Mouse (Mus musculus) heart, embryonic 12.5 days (tissue): ENCODE results near the gene Mlx. TPM values are rescaled to one million over a fixed set of nuclear protein-coding genes. Genes with fewer than 3 reads are reported as not detected.

Source experiments
- ATAC-seq: fragments of 200-750 bp; cut with Nextera tagmentation; 2 replicates; pipeline ENCODE4 v1.8.0; 2017; ENCODE audit warnings: moderate TSS enrichment, moderate library complexity; ENCODE audit not compliant: insufficient number of reproducible peaks, low FRiP score
- H3K27ac ChIP-seq: fragments of 300-500 bp; sonication (generic); 2 replicates; pipeline ENCODE4 v1.5.1; 2016; ENCODE audit warnings: mild to moderate bottlenecking, moderate library complexity; ENCODE audit not compliant: poor library complexity, severe bottlenecking
- H3K27me3 ChIP-seq: fragments of 300-500 bp; sonication (generic); replicated peaks from 2 replicates; pipeline ENCODE4 v1.6.1; 2016; ENCODE audit warnings: mild to moderate bottlenecking, moderate library complexity
- H3K36me3 ChIP-seq: fragments of 300-500 bp; sonication (generic); 2 replicates; pipeline ENCODE4 v1.6.1; 2016; ENCODE audit warnings: mild to moderate bottlenecking, moderate library complexity
- H3K4me1 ChIP-seq: fragments of 300-500 bp; sonication (generic); replicated peaks from 2 replicates; pipeline ENCODE4 v1.6.1; 2016; ENCODE audit warnings: mild to moderate bottlenecking
- H3K4me2 ChIP-seq: fragments of 300-500 bp; sonication (generic); 2 replicates; pipeline ENCODE4 v1.6.1; 2016; ENCODE audit warnings: mild to moderate bottlenecking, moderate library complexity
- H3K4me3 ChIP-seq: fragments of 300-500 bp; sonication (generic); 2 replicates; pipeline ENCODE4 v1.5.1; 2016; ENCODE audit warnings: mild to moderate bottlenecking
- H3K9ac ChIP-seq: fragments of 300-500 bp; sonication (generic); 2 replicates; pipeline ENCODE4 v1.6.1; 2016; ENCODE audit warnings: mild to moderate bottlenecking, moderate library complexity
- H3K9me3 ChIP-seq: fragments of 300-500 bp; sonication (generic); replicated peaks from 2 replicates; pipeline ENCODE4 v1.6.1; 2016; ENCODE audit warnings: mild to moderate bottlenecking, moderate library complexity
- WGBS: fragments of 180-500 bp; shearing (Covaris S2); methylation state at CpG from one replicate; pipeline ENCODE4 v1.1.7; 2016; 5-methylcytosine and 5-hydroxymethylcytosine counted together
- polyA plus RNA-seq: library from polyadenylated mRNA; unstranded; fragments of >200 nt; fragmentation: Nextera tagmentation; extraction: Ambion mirVana; gene quantifications from 2 replicates; pipeline ENCODE4 v1.2.1, GENCODE M21; 2016

The Mlx gene
- polyA plus RNA-seq, 1 experiment from 2014 or later: 36.2 TPM

DNA sequence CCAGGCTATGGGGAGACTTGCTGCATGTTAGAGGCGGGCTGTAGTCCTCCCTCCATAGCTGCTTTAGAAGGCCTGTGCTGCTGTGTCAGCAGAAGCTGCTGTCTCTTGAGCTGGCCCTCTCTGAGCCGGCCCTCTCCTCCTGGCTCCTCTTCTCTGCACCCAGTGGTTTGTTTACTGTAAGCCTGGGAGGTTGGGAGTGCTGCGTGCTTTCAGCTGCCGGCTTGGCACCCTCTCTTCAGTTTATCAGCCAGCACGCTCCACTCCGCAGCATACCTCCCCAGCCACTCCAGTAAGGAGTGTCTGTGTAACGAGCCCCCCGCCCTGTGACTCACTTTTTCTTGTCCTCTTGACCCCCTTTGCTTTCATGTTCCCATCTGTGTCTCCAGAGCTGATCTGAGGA lies 30.2 kb upstream of the Mlx start:
- H3K4me1 ChIP-seq: peaks cover 67% of the 10 kb centered on the region
- peak; percentile 30 for ATAC-seq
- H3K9me3 ChIP-seq: peaks cover 4% of the 10 kb centered on the region
- H3K36me3 ChIP-seq: peaks cover 48% of the 10 kb centered on the region
- H3K4me2 ChIP-seq: peak overlapping the region; percentile 11; the same call in 1 of the 2 replicates
- peak overlapping the region; percentile 41 for H3K9ac ChIP-seq
- no peak overlapping the region for H3K4me3 ChIP-seq
- 18% methylated on average over 8 of the region's 8 CpGs for WGBS
- no peaks in the 10 kb centered on the region for H3K27me3 ChIP-seq
- H3K27ac ChIP-seq: peak overlapping the region; percentile 99

DNA sequence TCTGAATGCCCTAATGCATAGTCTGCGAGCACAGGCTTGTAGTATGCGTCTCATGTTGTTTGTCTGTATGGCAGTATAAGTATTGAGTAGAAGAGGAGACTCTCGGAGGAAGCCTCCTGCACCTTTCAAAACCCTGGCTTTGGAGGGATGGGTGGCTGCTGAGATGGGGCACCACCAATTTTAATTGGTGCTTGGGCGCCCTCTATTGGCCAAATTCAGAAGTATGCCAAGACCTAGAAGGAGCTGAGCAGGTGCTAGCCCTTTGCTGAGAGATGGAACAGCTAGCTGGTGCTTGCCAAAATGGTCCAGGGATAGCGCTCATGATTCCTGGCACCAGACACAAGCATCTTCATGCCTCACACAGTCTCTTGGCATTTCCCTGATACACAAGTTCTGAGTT lies 29.2 kb upstream of the Mlx start:
- H3K9ac ChIP-seq: 0 out of 2 replicates have a peak overlapping the region, but pooled peaks have one; percentile 3
- peaks cover 77% of the 10 kb centered on the region for H3K4me1 ChIP-seq
- peaks cover 46% of the 10 kb centered on the region for H3K36me3 ChIP-seq

DNA sequence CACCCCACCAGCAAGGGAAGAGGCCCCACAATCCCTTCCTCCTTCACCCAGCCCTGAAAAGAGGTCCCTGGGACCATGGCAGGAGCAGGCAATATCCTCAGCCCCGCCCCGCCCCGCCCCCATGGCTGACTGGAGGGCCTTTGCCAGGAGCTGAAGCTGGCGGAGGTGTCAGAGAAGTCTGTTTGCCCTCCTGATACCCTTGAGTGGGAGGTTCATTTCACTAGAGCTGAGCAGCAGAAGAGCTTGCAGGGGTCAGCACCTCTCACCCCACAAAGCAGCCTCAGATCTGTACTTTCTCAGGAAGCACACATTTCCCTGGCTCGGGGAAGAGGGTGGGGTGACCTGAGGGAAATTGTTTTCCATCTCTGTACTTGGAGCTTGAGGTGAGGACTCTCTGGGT lies 28.4 kb upstream of the Mlx start:
- Histone ChIP-seq H3K27me3 (no peaks in the 10 kb centered on the region), H3K4me3 (no peak overlapping the region), H3K36me3 (peaks cover 40% of the 10 kb centered on the region), H3K27ac (peak overlapping the region; percentile 99), H3K4me1 (peaks cover 86% of the 10 kb centered on the region), H3K4me2 (peak overlapping the region; percentile 0; the same call in 1 of the 2 replicates), H3K9ac (peak overlapping the region; percentile 58), H3K9me3 (peaks cover 4% of the 10 kb centered on the region)
- 41% methylated on average over 5 of the region's 5 CpGs for WGBS
- peak; percentile 22; the same call in 1 of the 2 replicates for ATAC-seq

More for the DNA sequence above, 29.2 kb upstream of the Mlx start:
- peaks cover 4% of the 10 kb centered on the region for H3K9me3 ChIP-seq
- no peaks in the 10 kb centered on the region for H3K27me3 ChIP-seq
- H3K27ac ChIP-seq: peak overlapping the region; percentile 99
- 29% methylated on average over 5 of the region's 5 CpGs for WGBS
- no peak overlapping the region for H3K4me3 ChIP-seq
- no peak for ATAC-seq
- H3K4me2 ChIP-seq: no peak overlapping the region

DNA sequence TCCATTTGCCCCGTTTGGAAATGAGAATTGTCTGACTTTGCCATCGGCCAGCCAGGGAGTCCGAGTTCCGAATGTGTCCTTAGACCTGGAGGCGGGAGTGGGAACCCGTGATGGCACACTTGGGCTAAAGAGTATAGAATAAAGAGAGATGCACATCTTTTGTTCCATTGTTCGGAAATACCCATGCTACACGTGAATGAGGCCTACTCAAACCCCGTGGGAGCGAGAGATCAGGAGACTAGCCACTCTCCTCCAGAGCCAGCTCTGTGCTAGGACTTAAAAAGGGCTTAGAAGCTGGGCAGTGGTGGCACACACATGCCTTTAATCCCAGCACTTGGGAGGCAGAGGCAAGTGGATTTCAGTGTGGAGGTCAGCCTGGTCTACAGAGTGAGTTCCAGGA lies 27.6 kb upstream of the Mlx start:
- 83% methylated on average over 10 of the region's 10 CpGs for WGBS
- ATAC-seq: no peak
- H3K27me3 ChIP-seq: no peaks in the 10 kb centered on the region
- H3K4me3 ChIP-seq: no peak overlapping the region
- H3K9me3 ChIP-seq: no peaks in the 10 kb centered on the region
- peak overlapping the region; percentile 13; the same call in 1 of the 2 replicates for H3K9ac ChIP-seq
- peaks cover 93% of the 10 kb centered on the region for H3K4me1 ChIP-seq
- peak overlapping the region; percentile 99 for H3K27ac ChIP-seq
- no peak overlapping the region for H3K4me2 ChIP-seq
- H3K36me3 ChIP-seq: peaks cover 33% of the 10 kb centered on the region

DNA sequence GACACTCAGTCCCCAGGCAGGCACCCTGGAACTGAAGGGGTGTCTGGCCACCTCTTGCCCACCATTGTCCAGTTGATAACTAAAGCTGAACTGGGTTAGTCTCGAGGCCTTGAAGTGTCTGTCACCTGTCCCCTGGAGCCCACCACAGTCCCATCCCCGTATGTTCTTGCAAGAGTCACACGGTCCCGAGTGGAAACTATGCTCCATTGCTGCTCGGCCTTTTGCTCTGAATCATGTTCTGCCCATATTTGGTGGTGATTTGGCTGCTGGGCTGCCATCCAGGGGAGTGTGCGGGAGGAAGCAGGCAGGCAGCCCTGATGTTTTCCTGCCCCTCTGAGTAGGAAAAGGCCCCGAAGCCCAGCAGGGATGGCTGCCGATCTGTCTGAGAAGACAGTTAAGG lies 27.0 kb upstream of the Mlx start:
- no peak for ATAC-seq
- peaks cover 99% of the 10 kb centered on the region for H3K4me1 ChIP-seq
- H3K9me3 ChIP-seq: no peaks in the 10 kb centered on the region
- H3K4me2 ChIP-seq: 0 out of 2 replicates have a peak overlapping the region, but pooled peaks have one; percentile 0
- peak overlapping the region; percentile 24 for H3K9ac ChIP-seq
- peak overlapping the region; percentile 99 for H3K27ac ChIP-seq
- H3K36me3 ChIP-seq: peaks cover 27% of the 10 kb centered on the region
- no peak overlapping the region for H3K4me3 ChIP-seq
- WGBS: 17% methylated on average over 8 of the region's 8 CpGs
- no peaks in the 10 kb centered on the region for H3K27me3 ChIP-seq

DNA sequence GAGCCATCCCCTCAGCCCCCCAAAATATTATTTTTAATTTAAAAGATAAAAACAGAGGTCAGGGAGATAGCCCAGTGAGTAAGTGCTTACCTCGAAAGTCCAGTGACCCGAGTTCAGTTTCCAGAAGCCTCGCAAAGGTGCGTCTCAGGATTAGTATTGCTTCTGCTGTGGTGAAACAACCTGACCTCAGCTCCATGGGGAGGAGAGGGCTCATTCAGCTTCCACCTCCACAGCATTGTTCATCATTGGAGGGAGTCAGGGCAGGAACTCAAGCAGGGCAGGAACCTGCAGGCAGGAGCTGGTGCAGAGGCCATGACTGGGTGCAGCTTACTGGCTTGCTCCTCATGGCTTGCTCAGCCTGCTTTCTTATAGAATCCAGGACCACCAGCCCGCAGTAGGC lies 26.0 kb upstream of the Mlx start:
- H3K4me1 ChIP-seq: peaks cover 93% of the 10 kb centered on the region
- no peak overlapping the region for H3K4me2 ChIP-seq
- WGBS: 72% methylated on average over 5 of the region's 5 CpGs
- H3K27me3 ChIP-seq: no peaks in the 10 kb centered on the region
- H3K9ac ChIP-seq: peak overlapping the region; percentile 60; the same call in 1 of the 2 replicates
- ATAC-seq: no peak
- H3K9me3 ChIP-seq: no peaks in the 10 kb centered on the region
- H3K27ac ChIP-seq: peak overlapping the region; percentile 99
- no peak overlapping the region for H3K4me3 ChIP-seq
- H3K36me3 ChIP-seq: peaks cover 18% of the 10 kb centered on the region

DNA sequence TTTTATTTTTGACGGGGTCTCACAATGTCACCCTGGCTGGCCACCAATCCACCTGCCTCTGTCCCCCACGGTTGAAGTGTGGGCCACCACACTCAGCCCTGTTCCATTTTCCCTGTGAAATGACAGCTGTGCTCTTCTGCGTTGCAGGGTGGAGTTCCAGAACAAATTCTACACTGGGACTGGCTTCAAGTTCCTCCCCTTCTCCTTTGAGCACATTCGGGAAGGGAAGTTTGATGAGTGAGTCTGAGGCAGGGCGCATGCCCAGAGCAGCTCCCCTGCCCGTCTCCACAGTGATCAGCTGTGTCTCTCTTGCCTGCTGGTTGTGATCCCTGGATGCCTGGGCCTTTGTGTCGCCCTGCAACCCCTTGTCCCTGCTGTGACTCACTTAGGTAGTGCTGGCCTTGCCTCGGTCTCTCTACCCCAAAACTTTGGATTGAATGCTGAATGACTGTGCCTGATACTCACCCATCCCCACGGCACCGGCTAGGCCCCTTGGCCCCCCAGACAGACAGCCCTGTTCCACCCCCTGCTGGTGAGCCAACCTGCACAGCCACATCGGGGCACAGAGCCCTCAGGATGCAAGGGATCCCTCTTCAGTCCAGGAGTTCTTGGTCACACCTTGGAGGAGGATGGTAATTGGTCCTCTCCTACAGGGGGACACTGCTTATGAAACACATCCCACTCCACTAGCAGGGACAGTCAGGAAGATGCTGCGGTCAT lies 24.8 kb upstream of the Mlx start:
- WGBS: 72% methylated on average over 12 of the region's 12 CpGs
- H3K27me3 ChIP-seq: no peaks in the 10 kb centered on the region
- peaks cover 89% of the 10 kb centered on the region for H3K4me1 ChIP-seq
- H3K4me2 ChIP-seq: peak overlapping the region; percentile 28; the same call in 1 of the 2 replicates
- H3K9me3 ChIP-seq: no peaks in the 10 kb centered on the region
- H3K9ac ChIP-seq: peak overlapping the region; percentile 72
- ATAC-seq: no peak
- no peak overlapping the region for H3K4me3 ChIP-seq
- H3K27ac ChIP-seq: peak overlapping the region; percentile 99
- peaks cover 18% of the 10 kb centered on the region for H3K36me3 ChIP-seq

DNA sequence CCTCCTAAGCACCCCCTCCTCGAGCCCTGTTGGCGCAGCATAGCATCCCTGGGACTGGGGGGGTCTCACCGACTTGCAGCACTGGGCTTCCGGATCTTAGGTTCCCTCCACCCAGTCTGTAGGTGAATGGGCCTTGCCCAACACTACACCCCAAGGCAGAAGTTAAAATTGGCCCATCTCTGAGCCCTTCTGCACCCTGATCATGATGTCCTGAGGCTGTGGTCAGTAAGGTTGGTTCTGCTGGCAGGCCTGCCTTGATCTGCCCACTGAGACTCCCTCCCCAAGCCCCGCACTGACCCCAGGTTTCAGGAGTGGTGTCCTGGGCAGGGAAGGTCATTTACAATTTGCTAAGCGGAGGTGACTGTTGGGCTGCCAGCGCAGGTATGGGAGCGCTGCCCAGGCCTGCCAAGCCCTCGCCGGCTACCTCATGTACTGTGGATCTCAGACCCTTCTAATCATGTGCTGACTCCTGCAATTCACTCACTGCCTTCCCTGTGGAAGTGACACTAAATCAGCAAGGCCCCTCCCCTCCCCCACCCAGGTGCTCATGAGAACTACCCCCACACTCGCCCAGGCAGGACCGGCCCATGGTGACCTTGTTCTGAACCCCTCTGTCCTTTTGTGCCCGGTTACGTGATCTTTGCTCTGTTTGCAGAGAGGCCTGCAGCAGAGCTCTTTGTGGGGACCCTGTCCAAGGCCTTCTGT lies 24.0 kb upstream of the Mlx start:
- Histone ChIP-seq H3K27me3 (no peaks in the 10 kb centered on the region), H3K4me3 (no peak overlapping the region), H3K27ac (peak overlapping the region; percentile 99), H3K4me2 (peak overlapping the region; percentile 28), H3K9ac (peak overlapping the region; percentile 72), H3K36me3 (peaks cover 18% of the 10 kb centered on the region), H3K9me3 (no peaks in the 10 kb centered on the region), H3K4me1 (peaks cover 81% of the 10 kb centered on the region)
- 46% methylated on average over 14 of the region's 14 CpGs for WGBS
- ATAC-seq: peak; percentile 6; the same call in 1 of the 2 replicates

DNA sequence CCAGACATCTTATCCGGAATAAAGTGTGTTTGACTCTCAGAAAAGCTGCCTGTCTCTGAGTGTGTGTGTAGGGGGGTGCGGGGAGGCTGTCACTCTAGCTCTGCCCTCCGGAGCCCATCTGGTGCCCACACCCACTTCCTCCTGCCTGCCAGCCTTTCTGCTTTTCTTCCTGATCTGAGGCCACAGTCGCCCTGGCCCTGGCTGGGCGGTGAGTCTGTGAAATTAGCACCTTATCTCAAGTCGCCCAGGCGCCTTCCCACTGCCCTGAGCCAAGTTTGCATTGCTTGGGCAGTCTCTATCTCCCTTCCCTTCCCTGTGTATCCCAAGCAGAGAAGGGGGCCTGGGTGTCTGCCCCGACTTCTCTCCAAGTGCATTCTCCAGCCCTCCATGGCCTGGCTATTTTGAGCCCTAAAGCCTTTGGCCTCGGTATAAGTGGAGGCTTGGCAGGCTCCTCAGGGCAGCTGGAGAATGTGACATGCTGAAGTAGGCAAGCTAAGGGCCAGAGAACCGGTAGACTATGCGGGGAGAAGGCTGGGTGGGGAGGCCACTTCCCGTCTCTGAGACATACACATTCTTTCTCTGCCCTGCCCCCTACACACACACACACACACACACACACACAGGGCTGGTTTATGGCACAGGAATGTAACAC lies 23.3 kb upstream of the Mlx start:
- Histone ChIP-seq H3K4me1 (peaks cover 74% of the 10 kb centered on the region), H3K4me2 (peak overlapping the region; percentile 28), H3K9ac (peak overlapping the region; percentile 72), H3K4me3 (no peak overlapping the region; the same call in 1 of the 2 replicates), H3K27ac (peak overlapping the region; percentile 99), H3K27me3 (no peaks in the 10 kb centered on the region), H3K36me3 (peaks cover 18% of the 10 kb centered on the region), H3K9me3 (no peaks in the 10 kb centered on the region)
- peak; percentile 76 for ATAC-seq
- WGBS: 1% methylated on average over 12 of the region's 12 CpGs

DNA sequence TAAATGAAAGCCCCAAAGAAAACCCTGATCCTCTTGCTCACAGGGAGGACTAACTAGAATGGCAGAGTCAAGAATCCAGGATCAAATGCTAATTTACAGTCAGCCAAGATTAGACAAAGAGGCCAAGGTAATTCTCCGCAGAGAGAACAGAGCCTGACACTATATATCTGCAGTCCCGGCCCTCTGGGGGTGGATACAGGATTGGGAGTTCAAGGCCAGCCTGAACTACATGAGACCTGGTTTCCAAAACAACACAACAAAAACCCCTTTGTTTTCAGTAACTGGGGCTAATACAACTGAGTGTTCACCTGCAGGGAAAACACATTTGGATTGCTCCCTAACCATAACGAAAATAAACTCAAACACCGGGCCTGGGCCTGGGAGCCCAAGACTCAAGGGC lies 22.6 kb upstream of the Mlx start:
- 51% methylated on average over 4 of the region's 4 CpGs for WGBS
- peaks cover 18% of the 10 kb centered on the region for H3K36me3 ChIP-seq
- no peaks in the 10 kb centered on the region for H3K27me3 ChIP-seq
- H3K9ac ChIP-seq: peak overlapping the region; percentile 72
- H3K9me3 ChIP-seq: no peaks in the 10 kb centered on the region
- no peak for ATAC-seq
- no peak overlapping the region for H3K4me3 ChIP-seq
- H3K4me1 ChIP-seq: peaks cover 71% of the 10 kb centered on the region
- H3K27ac ChIP-seq: peak overlapping the region; percentile 99
- H3K4me2 ChIP-seq: peak overlapping the region; percentile 28

DNA sequence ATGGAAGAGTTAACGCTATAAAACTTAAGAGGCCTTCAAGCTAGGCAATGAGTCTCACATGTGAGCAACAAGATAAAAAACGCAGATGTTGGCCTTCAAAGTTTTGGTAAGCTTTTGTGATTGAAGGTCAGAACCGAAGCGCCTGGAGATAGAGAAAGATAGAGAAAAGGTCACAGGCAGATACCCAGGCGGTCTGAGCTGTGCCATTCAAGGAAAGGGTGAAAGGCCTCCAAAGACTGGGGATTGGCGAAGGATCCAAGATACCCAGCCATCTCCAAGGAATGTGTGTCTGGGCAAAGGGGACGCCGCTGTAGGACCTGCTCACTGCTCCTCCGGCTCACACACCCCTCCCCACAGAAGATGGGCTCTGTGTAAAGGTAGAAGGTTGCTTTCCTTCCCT lies 22.1 kb upstream of the Mlx start:
- no peak for ATAC-seq
- Histone ChIP-seq H3K4me3 (no peak overlapping the region), H3K36me3 (peaks cover 18% of the 10 kb centered on the region), H3K27me3 (no peaks in the 10 kb centered on the region), H3K9me3 (no peaks in the 10 kb centered on the region), H3K4me1 (peaks cover 66% of the 10 kb centered on the region), H3K9ac (peak overlapping the region; percentile 52; the same call in 1 of the 2 replicates), H3K4me2 (no peak overlapping the region), H3K27ac (peak overlapping the region; percentile 99)
- 75% methylated on average over 9 of the region's 9 CpGs for WGBS
